Mouse (Mus musculus): ENCODE measurements around the gene Robo4. TPM values are rescaled to one million over a fixed set of nuclear protein-coding genes. Genes with fewer than 3 reads are reported as not detected.

Gene Robo4
- total and polyA plus RNA-seq, 3 experiments: 27.9 to 33.7 (median 31.8) TPM

DNA sequence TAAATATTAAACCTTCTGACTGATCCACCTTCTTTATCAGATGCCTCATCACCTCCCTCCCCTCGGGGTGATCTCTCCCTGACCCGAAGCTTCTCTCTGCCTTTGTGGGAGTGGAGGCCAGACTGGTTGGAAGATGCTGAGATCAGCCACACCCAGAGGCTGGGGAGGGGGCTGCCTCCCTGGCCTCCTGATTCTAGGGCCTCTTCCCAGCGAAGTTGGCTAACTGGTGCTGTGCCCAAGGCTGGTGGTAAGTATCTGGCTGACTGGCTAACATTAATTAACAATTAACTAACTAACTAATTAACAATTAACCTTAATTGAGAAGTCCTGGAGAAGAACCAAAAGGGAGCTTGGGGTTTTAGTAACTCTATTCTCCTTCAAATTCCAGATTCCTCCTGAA, 11.3 kb downstream of the Robo4 start:
- Histone ChIP-seq H3K36me3 (ENCODE audit: control insufficient read depth, insufficient read depth, low read length) (peaks cover 5% of the 10 kb centered on the region), H3K4me1 (ENCODE audit: control insufficient read depth, insufficient read depth, low read length) (no peaks in the 10 kb centered on the region; the same call in 1 of the 2 replicates), H3K4me3 (no peak overlapping the region), H3K27me3 (ENCODE audit: control insufficient read depth, insufficient read depth, low read length) (no peaks in the 10 kb centered on the region), H3K9ac (ENCODE audit: low read depth, low read length) (no peak overlapping the region), H3K27ac (no peak overlapping the region), H3K79me2 (replicated peaks; ENCODE audit: control insufficient read depth, insufficient read depth, low read length) (no peaks in the 10 kb centered on the region)
- intact Hi-C loops (cut with DNase I): no loop called here
- DNase-seq: no peak
- TF ChIP-seq POLR2A (IDR thresholded peaks at IDR 0.05; ENCODE audit: insufficient read depth, low read depth, low read length) (no peak), EP300 (IDR thresholded peaks at IDR 0.05; ENCODE audit: insufficient read depth, low read depth, low read length) (no peak), CTCF (IDR thresholded peaks at IDR 0.05) (no peak)
- WGBS: 61% methylated on average over 3 of the region's 3 CpGs

DNA sequence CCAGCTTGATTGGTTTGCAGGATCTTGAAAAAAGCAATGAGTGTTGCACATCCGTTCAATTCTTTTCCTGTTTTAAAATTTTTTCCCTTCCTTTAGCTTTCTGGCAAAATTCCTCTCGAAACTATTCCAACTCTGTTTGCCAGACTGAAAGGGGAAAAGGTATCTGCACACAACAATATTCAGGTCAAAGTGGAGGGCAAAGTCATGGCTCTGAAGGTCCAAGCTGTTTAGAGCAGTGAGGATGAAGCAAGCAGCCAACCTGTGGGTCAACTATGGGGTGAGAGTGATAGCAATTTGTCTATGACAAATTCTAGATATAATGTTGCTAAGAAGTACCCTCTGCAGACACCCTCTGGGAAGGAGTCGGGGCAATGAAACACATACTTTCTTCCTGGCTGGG, 13.0 kb downstream of the Robo4 start:
- Histone ChIP-seq H3K79me2 (replicated peaks; ENCODE audit: control insufficient read depth, insufficient read depth, low read length) (no peaks in the 10 kb centered on the region), H3K4me1 (ENCODE audit: control insufficient read depth, insufficient read depth, low read length) (no peaks in the 10 kb centered on the region), H3K27ac (no peak overlapping the region; the same call in 1 of the 2 replicates), H3K36me3 (ENCODE audit: control insufficient read depth, insufficient read depth, low read length) (peaks cover 5% of the 10 kb centered on the region), H3K27me3 (ENCODE audit: control insufficient read depth, insufficient read depth, low read length) (no peaks in the 10 kb centered on the region), H3K9ac (ENCODE audit: low read depth, low read length) (no peak overlapping the region), H3K4me3 (no peak overlapping the region)
- WGBS: 54% methylated on average over 3 of the region's 3 CpGs
- no peak for DNase-seq
- intact Hi-C loops (cut with DNase I): no loop called here
- no peak for TF ChIP-seq CTCF (IDR thresholded peaks at IDR 0.05)
- no peak for TF ChIP-seq EP300 (IDR thresholded peaks at IDR 0.05; ENCODE audit: insufficient read depth, low read depth, low read length)
- no peak for TF ChIP-seq POLR2A (IDR thresholded peaks at IDR 0.05; ENCODE audit: insufficient read depth, low read depth, low read length)

DNA sequence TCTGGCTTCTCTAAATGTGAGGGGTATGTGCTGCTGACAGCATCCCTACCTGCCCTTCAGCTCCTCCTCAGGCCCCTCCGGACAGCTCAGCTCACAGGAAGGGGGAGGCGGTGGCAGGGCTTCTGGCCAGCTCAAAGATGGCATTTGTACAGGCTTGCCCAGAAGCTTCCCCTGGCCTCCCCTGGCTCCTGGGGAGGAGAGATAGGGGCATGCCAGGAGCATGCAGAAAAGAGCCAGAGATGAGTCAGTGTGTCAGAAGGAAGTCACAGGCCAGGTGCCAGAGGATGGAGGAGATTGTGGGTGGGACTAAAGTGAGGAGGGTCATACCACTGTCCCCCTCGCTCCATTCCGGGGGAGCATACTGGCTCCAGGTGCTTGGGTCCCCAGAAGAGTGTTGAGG, 17.1 kb downstream of the Robo4 start:
- Histone ChIP-seq H3K4me3 (no peak overlapping the region), H3K4me1 (ENCODE audit: control insufficient read depth, insufficient read depth, low read length) (no peaks in the 10 kb centered on the region), H3K27ac (no peak overlapping the region), H3K27me3 (ENCODE audit: control insufficient read depth, insufficient read depth, low read length) (no peaks in the 10 kb centered on the region), H3K79me2 (replicated peaks; ENCODE audit: control insufficient read depth, insufficient read depth, low read length) (no peaks in the 10 kb centered on the region), H3K36me3 (ENCODE audit: control insufficient read depth, insufficient read depth, low read length) (no peaks in the 10 kb centered on the region), H3K9ac (ENCODE audit: low read depth, low read length) (no peak overlapping the region)
- no peak for DNase-seq
- intact Hi-C loops (cut with DNase I): no loop called here
- WGBS: 57% methylated on average over 4 of the region's 4 CpGs
- TF ChIP-seq EP300 (IDR thresholded peaks at IDR 0.05; ENCODE audit: insufficient read depth, low read depth, low read length) (no peak), CTCF (IDR thresholded peaks at IDR 0.05) (no peak), POLR2A (IDR thresholded peaks at IDR 0.05; ENCODE audit: insufficient read depth, low read depth, low read length) (no peak)

GRCm38 (mm10) chr9:37420676-37421075, 19.0 kb downstream of the Robo4 start:
- H3K9ac ChIP-seq (ENCODE audit: low read depth, low read length): no peak overlapping the region
- no peak overlapping the region for H3K27ac ChIP-seq
- H3K27me3 ChIP-seq (ENCODE audit: control insufficient read depth, insufficient read depth, low read length): no peaks in the 10 kb centered on the region
- no peaks in the 10 kb centered on the region for H3K79me2 ChIP-seq (replicated peaks; ENCODE audit: control insufficient read depth, insufficient read depth, low read length)
- intact Hi-C loops (cut with DNase I): loop anchor here (2.0 to 5.0 kb wide), 3 partner anchors 14 to 73 kb away; partner anchors contain the start of gene Ccdc15
- no peaks in the 10 kb centered on the region for H3K36me3 ChIP-seq (ENCODE audit: control insufficient read depth, insufficient read depth, low read length)
- peak overlapping the region; percentile 25 for H3K4me3 ChIP-seq
- WGBS: under 1% methylated on average over 27 of the region's 27 CpGs
- DNase-seq: peak; percentile 84 to 89
- TF ChIP-seq CTCF (IDR thresholded peaks at IDR 0.05) (peak; percentile 76), EP300 (IDR thresholded peaks at IDR 0.05; ENCODE audit: insufficient read depth, low read depth, low read length) (no peak), POLR2A (IDR thresholded peaks at IDR 0.05; ENCODE audit: insufficient read depth, low read depth, low read length) (no peak)
- no peaks in the 10 kb centered on the region for H3K4me1 ChIP-seq (ENCODE audit: control insufficient read depth, insufficient read depth, low read length)

DNA sequence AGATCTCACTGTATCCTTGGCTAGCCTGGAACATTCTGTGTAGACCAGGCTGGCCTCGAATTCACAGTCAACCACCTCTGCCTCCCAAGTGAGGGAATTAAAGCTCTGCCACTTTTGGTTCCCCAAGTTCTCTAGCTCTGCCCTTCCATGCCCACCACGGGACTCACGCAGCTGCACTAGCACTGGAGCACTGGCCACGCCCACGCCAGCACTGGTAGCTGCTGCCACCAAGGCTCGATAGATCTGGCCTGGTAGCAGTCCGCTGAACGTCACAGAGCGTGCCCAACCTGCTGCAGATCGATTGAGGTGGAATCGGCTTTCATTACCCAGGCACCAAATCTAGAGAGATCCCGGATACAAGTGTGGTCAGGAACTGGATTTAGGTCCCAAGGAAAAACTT, 19.5 kb downstream of the Robo4 start:
- 35% methylated on average over 12 of the region's 12 CpGs for whole genome bisulfite sequencing

GRCm38 (mm10) chr9:37429326-37429725, 27.6 kb downstream of the Robo4 start:
- no peak overlapping the region for H3K9ac ChIP-seq (ENCODE audit: low read depth, low read length)
- WGBS: 39% methylated on average over 26 of the region's 26 CpGs
- TF ChIP-seq CTCF (IDR thresholded peaks at IDR 0.05) (no peak), POLR2A (IDR thresholded peaks at IDR 0.05; ENCODE audit: insufficient read depth, low read depth, low read length) (no peak), EP300 (IDR thresholded peaks at IDR 0.05; ENCODE audit: insufficient read depth, low read depth, low read length) (no peak)
- H3K4me1 ChIP-seq (ENCODE audit: control insufficient read depth, insufficient read depth, low read length): no peaks in the 10 kb centered on the region
- H3K79me2 ChIP-seq (replicated peaks; ENCODE audit: control insufficient read depth, insufficient read depth, low read length): no peaks in the 10 kb centered on the region
- no peak for DNase-seq
- H3K36me3 ChIP-seq (ENCODE audit: control insufficient read depth, insufficient read depth, low read length): no peaks in the 10 kb centered on the region
- no peak overlapping the region for H3K4me3 ChIP-seq
- peaks cover 1% of the 10 kb centered on the region; the same call in 1 of the 2 replicates for H3K27me3 ChIP-seq (ENCODE audit: control insufficient read depth, insufficient read depth, low read length)
- H3K27ac ChIP-seq: no peak overlapping the region
- intact Hi-C loops (cut with DNase I): no loop called here

More for the DNA sequence above, 19.5 kb downstream of the Robo4 start:
- Histone ChIP-seq H3K36me3 (ENCODE audit: control insufficient read depth, insufficient read depth, low read length) (no peaks in the 10 kb centered on the region), H3K27me3 (ENCODE audit: control insufficient read depth, insufficient read depth, low read length) (no peaks in the 10 kb centered on the region), H3K4me3 (peak overlapping the region; percentile 25; the same call in 1 of the 2 replicates), H3K9ac (ENCODE audit: low read depth, low read length) (no peak overlapping the region), H3K79me2 (replicated peaks; ENCODE audit: control insufficient read depth, insufficient read depth, low read length) (no peaks in the 10 kb centered on the region), H3K4me1 (ENCODE audit: control insufficient read depth, insufficient read depth, low read length) (no peaks in the 10 kb centered on the region), H3K27ac (no peak overlapping the region)
- intact Hi-C loops (cut with DNase I): loop anchor here (2.0 to 5.0 kb wide), 3 partner anchors 14 to 74 kb away; partner anchors contain the start of gene Ccdc15
- peak in 1 of 2 experiments; percentile 30 for DNase-seq
- TF ChIP-seq CTCF (IDR thresholded peaks at IDR 0.05) (no peak), EP300 (IDR thresholded peaks at IDR 0.05; ENCODE audit: insufficient read depth, low read depth, low read length) (no peak), POLR2A (IDR thresholded peaks at IDR 0.05; ENCODE audit: insufficient read depth, low read depth, low read length) (no peak)

Measured in heart, adult 2 months (tissue).